In the genomic region with DNA sequence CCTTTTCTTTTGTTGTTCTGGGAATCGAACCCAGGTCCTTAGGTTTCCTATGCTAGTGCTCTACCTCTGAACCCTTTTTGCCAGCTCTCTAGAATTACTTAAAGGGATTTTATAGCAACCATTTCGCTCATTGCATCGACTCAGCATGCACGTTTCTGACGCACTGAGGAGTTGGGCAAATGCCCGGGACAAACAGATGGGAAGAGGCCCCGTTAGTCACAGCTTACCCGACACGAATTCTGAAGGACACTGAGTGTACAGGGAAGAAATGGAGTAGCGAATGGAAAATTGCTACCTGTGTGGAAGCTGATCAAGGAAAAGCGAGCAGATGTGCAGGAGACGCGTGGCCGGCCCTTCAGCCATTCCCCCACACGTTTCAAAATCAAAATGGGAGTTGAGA, we compare ENCODE assay signal across 13 mouse cellular contexts. TPM values are rescaled to one million over a fixed set of nuclear protein-coding genes. Genes with fewer than 3 reads are reported as not detected.
DNase-seq lines count a peak whose midpoint lies in the region; ATAC-seq and TF ChIP-seq lines count a peak whose summit lies in the region.
"Had no signal": no experiment of that assay in that cellular context is flagged by ENCODE, and none has a peak within 500 bp of the region (broad histone marks: within the 10 kb centered on the region; RNA-seq: fewer than 3 reads in every experiment).

No protein-coding gene starts in this region.

- H3K9me3 ChIP-seq in intestine, postnatal 0 days (ENCODE audit: control insufficient read depth), result no peaks in the 10 kb centered on the region
- H3K9me3 ChIP-seq in intestine, embryonic 16.5 days (ENCODE audit: control insufficient read depth, low read length), result no peaks in the 10 kb centered on the region
- no peaks in the 10 kb centered on the region for H3K9me3 ChIP-seq in hindbrain, embryonic 11.5 days (ENCODE audit: control insufficient read depth, low read length)
- no peaks in the 10 kb centered on the region for H3K9me3 ChIP-seq in hindbrain, embryonic 12.5 days (replicated peaks)
- H3K9me3 ChIP-seq: limb, embryonic 10.5 days; midbrain, embryonic 12.5 days; neural tube, embryonic 15.5 days had no signal

- no peak overlapping the region for H3K4me3 ChIP-seq in intestine, postnatal 0 days (ENCODE audit: low read depth, low read length)
- H3K4me3 ChIP-seq in intestine, embryonic 16.5 days (ENCODE audit: low read length), result no peak overlapping the region
- no peak overlapping the region for H3K4me3 ChIP-seq in hindbrain, embryonic 11.5 days (ENCODE audit: low read depth, low read length)
- H3K4me3 ChIP-seq in hindbrain, embryonic 12.5 days, result no peak overlapping the region
- H3K4me3 ChIP-seq: limb, embryonic 10.5 days; midbrain, embryonic 12.5 days; neural tube, embryonic 15.5 days had no signal

- no peaks in the 10 kb centered on the region for H3K36me3 ChIP-seq in intestine, postnatal 0 days (ENCODE audit: control insufficient read depth, insufficient read depth)
- no peaks in the 10 kb centered on the region for H3K36me3 ChIP-seq in intestine, embryonic 16.5 days (ENCODE audit: control insufficient read depth, insufficient read depth, low read length)
- H3K36me3 ChIP-seq in hindbrain, embryonic 11.5 days (ENCODE audit: control insufficient read depth, insufficient read depth, low read length), result no peaks in the 10 kb centered on the region
- no peaks in the 10 kb centered on the region for H3K36me3 ChIP-seq in hindbrain, embryonic 12.5 days
- H3K36me3 ChIP-seq: limb, embryonic 10.5 days; midbrain, embryonic 12.5 days; neural tube, embryonic 15.5 days had no signal

- peak; percentile 59 to 84 for DNase-seq in frontal cortex, adult 2 months (ENCODE audit: extremely low spot score in 1 of 2, low spot score in 1 of 2)
- DNase-seq in left cerebral cortex, adult 8-10 months (ENCODE audit: low spot score in 2 of 2), result peak; percentile 54 to 82
- DNase-seq in thymus, postnatal 25 days, result no peak
- no peak for DNase-seq in hindbrain, embryonic 11.5 days (ENCODE audit: low spot score)
- DNase-seq: lung, embryonic 14.5 days had no signal

- ATAC-seq in intestine, postnatal 0 days, result peak; percentile 45; the same call in 1 of the 2 replicates
- ATAC-seq in intestine, embryonic 16.5 days, result no peak
- no peak for ATAC-seq in monocyte, adult 5-6 weeks (replicated peaks; ENCODE audit: insufficient number of reproducible peaks, low FRiP score, low TSS enrichment, poor library complexity, severe bottlenecking)
- ATAC-seq in hindbrain, embryonic 11.5 days (ENCODE audit: low FRiP score), result no peak
- no peak for ATAC-seq in hindbrain, embryonic 12.5 days (ENCODE audit: low FRiP score)

- no peak overlapping the region for H3K4me2 ChIP-seq in intestine, postnatal 0 days (replicated peaks; ENCODE audit: low read depth)
- H3K4me2 ChIP-seq in intestine, embryonic 16.5 days (ENCODE audit: low read depth, low read length), result no peak overlapping the region
- H3K4me2 ChIP-seq in hindbrain, embryonic 11.5 days (replicated peaks; ENCODE audit: low read depth, low read length), result no peak overlapping the region
- no peak overlapping the region for H3K4me2 ChIP-seq in hindbrain, embryonic 12.5 days (replicated peaks)
- H3K4me2 ChIP-seq: lung, embryonic 14.5 days; midbrain, embryonic 12.5 days; neural tube, embryonic 15.5 days had no signal

- no peak overlapping the region for H3K27ac ChIP-seq in intestine, postnatal 0 days (ENCODE audit: low read depth, low read length)
- H3K27ac ChIP-seq in intestine, embryonic 16.5 days (ENCODE audit: low read length), result no peak overlapping the region
- no peak overlapping the region for H3K27ac ChIP-seq in hindbrain, embryonic 11.5 days (ENCODE audit: low read depth, low read length)
- H3K27ac ChIP-seq in hindbrain, embryonic 12.5 days, result no peak overlapping the region
- H3K27ac ChIP-seq: limb, embryonic 10.5 days; midbrain, embryonic 12.5 days; neural tube, embryonic 15.5 days had no signal

- H3K27me3 ChIP-seq in intestine, postnatal 0 days (replicated peaks; ENCODE audit: control insufficient read depth, insufficient read depth, low read length), result no peaks in the 10 kb centered on the region
- no peaks in the 10 kb centered on the region for H3K27me3 ChIP-seq in intestine, embryonic 16.5 days (replicated peaks; ENCODE audit: control insufficient read depth, insufficient read depth, low read length)
- H3K27me3 ChIP-seq in hindbrain, embryonic 11.5 days (ENCODE audit: control insufficient read depth, insufficient read depth, low read length), result no peaks in the 10 kb centered on the region
- no peaks in the 10 kb centered on the region for H3K27me3 ChIP-seq in hindbrain, embryonic 12.5 days
- H3K27me3 ChIP-seq: midbrain, embryonic 12.5 days; neural tube, embryonic 15.5 days had no signal

- H3K9ac ChIP-seq in intestine, postnatal 0 days (ENCODE audit: low read depth, low read length), result no peak overlapping the region
- H3K9ac ChIP-seq in intestine, embryonic 16.5 days (ENCODE audit: low read depth, low read length), result no peak overlapping the region
- H3K9ac ChIP-seq in hindbrain, embryonic 11.5 days (ENCODE audit: low read depth, low read length), result no peak overlapping the region
- H3K9ac ChIP-seq in hindbrain, embryonic 12.5 days, result no peak overlapping the region
- H3K9ac ChIP-seq: lung, embryonic 14.5 days; midbrain, embryonic 12.5 days; neural tube, embryonic 15.5 days had no signal

- no peak for TF ChIP-seq CTCF in intestine, postnatal 0 days (IDR thresholded peaks at IDR 0.05; ENCODE audit: low read depth)

- no peaks in the 10 kb centered on the region for H3K4me1 ChIP-seq in intestine, postnatal 0 days (replicated peaks; ENCODE audit: control insufficient read depth, insufficient read depth, low read length)
- no peaks in the 10 kb centered on the region for H3K4me1 ChIP-seq in intestine, embryonic 16.5 days (ENCODE audit: control insufficient read depth, insufficient read depth, low read length)
- no peaks in the 10 kb centered on the region for H3K4me1 ChIP-seq in hindbrain, embryonic 11.5 days (replicated peaks; ENCODE audit: control insufficient read depth, insufficient read depth, low read length)
- H3K4me1 ChIP-seq in hindbrain, embryonic 12.5 days, result no peaks in the 10 kb centered on the region
- H3K4me1 ChIP-seq: limb, embryonic 10.5 days; midbrain, embryonic 12.5 days; neural tube, embryonic 15.5 days had no signal

- WGBS in intestine, postnatal 0 days, result 73% methylated on average over 15 of the region's 15 CpGs
- 87% methylated on average over 15 of the region's 15 CpGs for WGBS in intestine, embryonic 16.5 days
- 91% methylated on average over 15 of the region's 15 CpGs for WGBS in hindbrain, embryonic 11.5 days
- 94% methylated on average over 15 of the region's 15 CpGs for WGBS in hindbrain, embryonic 12.5 days

RNA-seq across cellular contexts. Expression of gene Gcg, which starts 30.0 kb away (rescaled TPM):
- polyA plus RNA-seq in intestine, postnatal 0 days (2015; fragmentation: Nextera tagmentation; extraction: Ambion mirVana), result 36.4 and 48.5 TPM in 2 replicates
- 66.9 and 85.5 TPM in 2 replicates for polyA plus RNA-seq in intestine, embryonic 16.5 days (2015; fragmentation: Nextera tagmentation; extraction: Ambion mirVana)
- polyA plus RNA-seq in frontal cortex, adult 2 months (2012; rRNA removed), result 0.08 and 0.13 TPM in 2 replicates
- total RNA-seq in left cerebral cortex, adult 8-10 months (2022), result not detected
- total RNA-seq in monocyte, adult 5-6 weeks (2017), result not detected in 3 replicates
- polyA plus RNA-seq in hindbrain, embryonic 11.5 days (2014; fragmentation: Nextera tagmentation; extraction: Ambion mirVana), result 0.22 TPM in 1 of 2 replicates, not detected in the other
- polyA plus RNA-seq in hindbrain, embryonic 12.5 days (2016; fragmentation: Nextera tagmentation; extraction: Ambion mirVana), result not detected in 2 replicates
- total RNA-seq: granulocyte monocyte progenitor cell, adult 5-6 weeks had no signal
- polyA plus RNA-seq: lung, embryonic 14.5 days had no signal

Comparison
In these comparisons a context has a peak if more than half of its experiments do, and no peak if none do; other contexts are left out.
1. DNase-seq: peak in frontal cortex, adult 2 months (2 of 2) and left cerebral cortex, adult 8-10 months (2 of 2); none in thymus, postnatal 25 days (single experiment) and hindbrain, embryonic 11.5 days (single experiment).
2. RNA of gene Gcg, which starts 30.0 kb away (polyA plus RNA-seq): 66.9 to 85.5 TPM in intestine, embryonic 16.5 days and 36.4 to 48.5 TPM in intestine, postnatal 0 days; 0.22 TPM in hindbrain, embryonic 11.5 days, 0.08 to 0.13 TPM in frontal cortex, adult 2 months and not detected in hindbrain, embryonic 12.5 days; every median in the first group is over 10 times any median in the second.